Mouse (Mus musculus) testis, postnatal 14 days (tissue): ENCODE results near the gene Gpr19.

Source experiments
- DNase-seq: peaks from one replicate; pipeline ENCODE4 v3.0.0; 2021; ENCODE audit warnings: low spot score

Gpr19 gene

GRCm38 (mm10) chr6:134848197-134848890, 50.0 kb downstream of the Gpr19 start:
- no peak for DNase-seq

GRCm38 (mm10) chr6:134847550-134847949, 50.8 kb downstream of the Gpr19 start:
- DNase-seq, result no peak

DNA sequence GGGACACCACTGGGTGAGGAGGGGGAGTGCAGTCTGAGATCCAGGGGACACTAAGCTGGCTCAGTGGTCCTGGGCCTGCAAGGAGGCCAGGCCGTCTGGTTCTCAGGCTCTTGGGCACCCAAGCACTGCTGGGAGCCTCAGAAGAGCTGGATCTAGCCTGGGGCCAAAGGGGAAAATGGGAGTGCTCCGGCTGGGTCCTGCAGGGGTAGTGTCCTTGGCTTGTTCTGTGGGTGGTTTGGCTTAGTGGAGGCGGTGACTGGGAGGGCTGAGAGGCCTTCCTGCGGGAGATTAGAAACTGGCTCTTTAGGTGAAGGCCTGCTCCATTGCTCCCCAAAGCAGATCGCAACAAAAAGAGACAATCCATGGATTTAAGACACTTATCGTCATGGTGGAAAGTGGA, 52.1 kb downstream of the Gpr19 start:
- peak; percentile 27 for DNase-seq

DNA sequence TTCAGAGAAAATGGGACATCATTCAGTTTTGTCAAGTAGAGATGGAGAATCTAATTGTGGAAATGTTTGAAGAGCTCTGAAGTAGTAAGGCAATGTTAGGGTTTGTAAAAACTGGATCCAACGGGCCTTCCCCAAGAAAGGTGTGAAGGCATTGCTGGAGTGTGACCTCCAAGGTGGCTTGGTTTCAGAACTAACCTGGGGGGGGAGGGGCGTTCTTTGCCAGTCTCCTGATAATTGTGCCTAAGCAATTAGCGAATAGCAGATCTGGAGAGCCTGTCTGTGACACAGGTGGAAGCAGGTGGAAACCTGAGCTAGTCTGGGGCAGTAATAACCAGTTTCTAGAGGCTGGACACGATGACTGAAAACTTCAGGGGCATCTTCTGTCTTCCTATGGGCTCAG, 52.7 kb downstream of the Gpr19 start:
- no peak for DNase-seq

DNA sequence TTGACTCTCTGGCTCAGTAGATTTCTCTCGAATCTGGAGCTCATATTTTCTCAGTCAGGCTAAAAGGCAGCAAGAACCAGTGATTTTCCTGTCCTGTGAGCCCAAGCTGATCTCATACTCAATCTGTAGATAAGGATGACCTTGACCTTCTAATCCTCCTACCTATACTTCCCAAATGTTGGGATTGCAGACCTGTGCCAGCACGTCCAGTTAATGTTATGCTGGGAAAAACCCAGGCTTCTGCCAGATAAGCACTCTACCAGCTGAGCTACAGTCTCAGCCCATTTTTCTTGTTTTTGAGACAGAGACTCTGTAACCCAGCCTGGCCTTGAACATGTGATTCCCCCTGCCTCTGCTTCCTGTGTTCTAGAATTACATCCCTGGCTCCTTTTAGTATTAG, 58.0 kb downstream of the Gpr19 start:
- no peak for DNase-seq

DNA sequence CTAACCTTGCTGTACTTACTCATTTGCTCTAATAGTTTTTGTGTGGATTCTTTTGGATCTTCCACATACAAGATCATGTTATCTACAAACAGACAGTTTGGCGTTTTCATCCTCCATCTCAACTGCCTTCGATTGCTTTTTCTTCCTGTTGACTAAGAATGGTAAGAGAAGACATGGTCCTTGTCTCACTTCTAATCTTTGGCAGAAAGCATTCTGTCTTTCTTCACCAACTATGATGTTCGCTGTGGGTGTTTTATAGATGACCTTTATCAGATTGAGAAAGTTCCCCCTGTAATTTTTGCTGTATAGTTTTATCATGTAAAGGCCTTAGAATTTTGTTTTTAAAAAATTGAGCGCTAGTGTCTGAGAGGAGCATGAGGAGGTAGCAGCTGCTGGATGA, 60.3 kb downstream of the Gpr19 start:
- no peak for DNase-seq

DNA sequence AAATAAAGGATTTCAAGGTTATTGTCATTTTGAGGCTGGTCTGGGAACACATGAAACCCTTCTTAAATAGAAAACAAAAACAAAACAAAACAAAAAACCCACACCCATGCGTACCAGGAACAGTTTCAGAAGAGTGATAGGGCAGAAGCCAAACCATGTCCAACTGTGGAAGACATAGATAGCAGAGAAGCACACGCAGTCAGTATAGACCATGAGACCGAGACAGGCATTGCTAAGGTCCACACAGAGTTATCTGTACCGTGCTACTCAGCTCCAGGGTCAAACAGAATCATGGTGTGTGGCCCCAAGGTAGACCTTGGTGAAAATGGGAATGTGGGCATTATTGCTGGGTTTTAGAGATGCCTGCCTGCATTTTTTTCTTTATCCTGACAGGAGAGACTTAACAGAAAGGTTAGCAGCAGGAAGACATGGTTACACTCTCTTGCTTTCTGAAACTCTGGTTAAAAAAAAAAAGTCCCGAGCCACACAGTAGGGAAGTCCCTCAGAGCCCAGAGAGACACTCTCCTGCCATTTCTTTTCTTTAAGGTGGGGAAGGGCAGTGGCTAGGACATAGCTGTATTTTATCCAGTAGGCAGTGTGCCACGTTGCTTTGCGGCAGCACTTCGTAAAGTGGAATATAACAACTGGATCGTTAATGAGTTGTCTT, 63.7 kb downstream of the Gpr19 start:
- no peak for DNase-seq

DNA sequence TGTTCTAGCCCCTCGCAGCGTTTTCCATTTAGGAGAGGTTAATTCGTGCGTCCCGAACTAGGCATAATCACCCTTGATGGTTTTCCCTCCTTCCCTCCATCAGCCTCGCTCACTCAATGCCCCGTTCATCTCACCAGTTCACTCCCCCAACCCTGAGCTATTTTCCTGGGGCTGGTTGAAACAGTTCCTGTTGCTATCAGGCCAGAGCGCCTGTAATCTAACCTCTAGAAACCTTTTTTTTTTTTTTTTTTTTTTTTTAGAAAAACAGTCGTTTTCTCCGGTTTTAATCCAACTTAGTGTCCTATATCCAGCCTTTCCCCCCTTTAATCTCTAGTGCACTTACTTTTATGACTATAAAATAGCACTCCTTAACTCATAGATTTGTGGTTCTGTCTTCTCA, 67.6 kb downstream of the Gpr19 start:
- DNase-seq, result peak; percentile 39

DNA sequence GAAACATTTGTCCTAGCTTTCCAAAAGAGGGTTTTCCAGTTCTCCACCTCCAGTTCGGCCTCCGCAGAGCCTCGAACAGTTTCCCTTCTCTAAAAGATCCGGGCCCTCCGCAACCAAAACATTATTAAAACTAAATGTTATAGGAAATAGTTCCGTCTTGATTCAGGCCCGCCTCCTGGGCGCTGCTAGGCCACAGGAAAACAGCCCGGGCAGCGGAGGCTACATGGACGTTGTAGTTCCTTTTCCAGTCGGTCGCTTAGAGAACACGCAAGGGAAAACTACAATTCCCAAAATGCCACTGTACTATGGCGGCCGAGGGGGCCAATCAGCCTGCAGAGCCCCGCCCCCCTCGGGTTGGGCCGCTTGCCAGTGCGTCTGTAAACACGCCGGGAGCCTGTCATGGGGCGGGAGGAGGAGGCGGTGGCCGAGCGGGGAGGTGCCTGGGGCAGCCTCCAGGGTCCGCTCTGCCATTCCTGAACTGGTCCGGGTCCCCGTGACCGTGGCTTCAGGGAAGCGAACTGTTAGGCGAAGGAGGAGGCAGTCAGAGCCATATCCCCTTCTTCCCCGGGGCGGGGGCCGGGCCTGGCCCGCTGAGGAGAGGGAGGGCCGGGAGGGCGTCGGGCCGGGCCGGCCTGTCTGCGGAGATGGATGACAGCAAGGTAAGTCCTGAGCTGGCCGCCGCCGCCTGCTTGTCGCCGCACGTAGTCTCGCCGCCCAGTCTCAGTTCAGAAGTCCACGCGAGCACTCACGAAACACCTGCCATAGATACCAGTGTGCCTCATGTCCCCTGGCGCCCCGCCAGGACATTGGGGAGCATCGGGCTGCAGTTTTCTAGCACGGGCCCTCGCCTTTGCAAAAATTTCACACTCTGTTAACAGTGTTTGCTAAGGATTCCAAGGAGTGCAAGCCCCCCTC, 68.3 kb downstream of the Gpr19 start, which contains the start of gene Crebl2:
Crebl2 (plus strand) TSS at position 369 of the 915 bp plus-strand sequence.
- DNase-seq, result peak; percentile 99

DNA sequence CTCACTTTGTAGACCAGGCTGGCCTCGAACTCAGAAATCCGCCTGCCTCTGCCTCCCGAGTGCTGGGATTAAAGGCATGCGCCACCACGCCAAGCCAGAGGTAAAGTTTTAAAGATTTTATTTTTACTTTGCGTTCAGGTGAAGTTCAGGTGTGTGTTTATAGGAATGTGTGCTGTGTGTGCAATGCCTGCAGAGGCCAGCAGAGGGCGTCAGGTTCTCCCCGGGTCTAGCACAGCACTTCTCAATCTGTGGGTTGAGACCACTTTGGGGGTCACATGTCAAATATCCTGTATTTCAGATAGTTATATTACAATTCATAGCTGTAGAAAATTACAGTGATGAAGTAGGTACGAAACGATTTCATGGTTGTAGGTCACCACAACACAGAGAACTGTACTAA, 75.5 kb downstream of the Gpr19 start:
- no peak for DNase-seq

DNA sequence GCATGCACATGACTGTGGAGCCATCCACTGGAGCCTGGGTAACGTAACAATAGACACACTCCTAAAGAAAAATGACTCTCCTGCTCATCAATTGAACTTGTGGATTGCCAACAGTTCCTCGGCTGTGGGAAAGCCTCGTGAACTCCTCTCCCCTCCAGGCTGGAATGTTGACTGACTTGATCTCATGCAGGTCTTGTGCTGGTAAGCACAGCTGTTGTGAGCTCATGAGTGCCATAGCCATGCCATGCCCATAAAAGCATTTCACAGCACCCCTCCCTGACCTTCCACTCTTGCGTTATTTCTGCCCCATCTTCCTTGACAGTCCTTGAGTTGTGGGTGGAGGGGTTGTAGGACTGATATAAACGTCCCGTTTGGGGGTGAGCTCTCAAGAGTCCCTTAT, 78.0 kb downstream of the Gpr19 start:
- no peak for DNase-seq

GRCm38 (mm10) chr6:134819741-134820140, 78.6 kb downstream of the Gpr19 start:
- DNase-seq, result no peak
